Comparison of ENCODE assay signal across 8 mouse cellular contexts in genomic region chrX:94122709-94123058, GRCm38 (mm10). TPM values are rescaled to one million over a fixed set of nuclear protein-coding genes. Genes with fewer than 3 reads are reported as not detected.
DNase-seq lines count a peak whose midpoint lies in the region; ATAC-seq and TF ChIP-seq lines count a peak whose summit lies in the region.

No protein-coding gene starts in this region.

- no peak for DNase-seq in left cerebral cortex, adult 2 months (ENCODE audit: extremely low spot score in 1 of 2, low spot score in 2 of 2)
- no peak for DNase-seq in left cerebral cortex, postnatal 36 days (ENCODE audit: low spot score in 2 of 2)
- peak; percentile 37 for DNase-seq in c-Kit-negative CD71-positive TER-119-positive erythroid progenitor cells, embryonic 14.5 days (ENCODE audit: low read depth, low spot score)
- DNase-seq in hindbrain, embryonic 10.5 days (ENCODE audit: low spot score) = no peak
- no peak for DNase-seq in left cerebral cortex, adult 18-20 months (ENCODE audit: low spot score in 2 of 2)
- no peak for DNase-seq in right cerebral cortex, postnatal 4 days
- no peak for DNase-seq in cerebellum, postnatal 14 days

- no peak for TF ChIP-seq CTCF in left cerebral cortex, adult 2 months (IDR thresholded peaks at IDR 0.05)

- H3K9ac ChIP-seq in midbrain, embryonic 12.5 days (replicated peaks) = peak overlapping the region; percentile 88

- H3K36me3 ChIP-seq in hindbrain, embryonic 10.5 days = no peaks in the 10 kb centered on the region
- no peaks in the 10 kb centered on the region for H3K36me3 ChIP-seq in midbrain, embryonic 12.5 days

- 0 out of 2 replicates have a peak, but pooled peaks cover 4% of the 10 kb centered on the region for H3K4me1 ChIP-seq in hindbrain, embryonic 10.5 days (replicated peaks)
- H3K4me1 ChIP-seq in midbrain, embryonic 12.5 days = peaks cover 4% of the 10 kb centered on the region; the same call in 1 of the 2 replicates

- 33% methylated on average over 53 of the region's 53 CpGs for WGBS in hindbrain, embryonic 10.5 days
- 27% methylated on average over 48 of the region's 53 CpGs for WGBS in midbrain, embryonic 12.5 days

- H3K27ac ChIP-seq in left cerebral cortex, adult 2 months = peak overlapping the region; percentile 96
- H3K27ac ChIP-seq in hindbrain, embryonic 10.5 days = peak overlapping the region; percentile 99
- peak overlapping the region; percentile 99 for H3K27ac ChIP-seq in midbrain, embryonic 12.5 days (replicated peaks)

- H3K4me2 ChIP-seq in midbrain, embryonic 12.5 days (replicated peaks) = peak overlapping the region; percentile 51

- peak overlapping the region; percentile 65 for H3K4me3 ChIP-seq in left cerebral cortex, adult 2 months
- H3K4me3 ChIP-seq in hindbrain, embryonic 10.5 days = peak overlapping the region; percentile 67
- peak overlapping the region; percentile 66 for H3K4me3 ChIP-seq in midbrain, embryonic 12.5 days

- H3K9me3 ChIP-seq in hindbrain, embryonic 10.5 days = peaks cover 4% of the 10 kb centered on the region; the same call in 1 of the 2 replicates
- H3K9me3 ChIP-seq in midbrain, embryonic 12.5 days = no peaks in the 10 kb centered on the region

- intact Hi-C loops in left cerebral cortex, adult 2 months (cut with DNase I) = loop anchor here (1.0 kb wide), 1 partner anchor 55 kb away; no protein-coding TSS in a partner anchor
- intact Hi-C loops in left cerebral cortex, postnatal 36 days (cut with DNase I) = loop anchor here (2.0 kb wide), 1 partner anchor 54 kb away; no protein-coding TSS in a partner anchor

- ATAC-seq in midbrain, embryonic 12.5 days (ENCODE audit: low FRiP score, low read depth) = peak; percentile 76

- peaks cover 93% of the 10 kb centered on the region for H3K27me3 ChIP-seq in hindbrain, embryonic 10.5 days (ENCODE audit: insufficient read depth, poor library complexity, severe bottlenecking)
- H3K27me3 ChIP-seq in midbrain, embryonic 12.5 days = peaks cover 58% of the 10 kb centered on the region

RNA-seq across cellular contexts. Expression of gene Zfx, which starts 0.8 kb away (rescaled TPM):
- 10 to 100 TPM; 37.2 to 37.6 TPM for total RNA-seq in left cerebral cortex, adult 2 months (2021)
- total RNA-seq in left cerebral cortex, postnatal 36 days (2021) = 10 to 100 TPM; 31.9 to 36.2 TPM
- polyA plus RNA-seq in hindbrain, embryonic 10.5 days (2016; fragmentation: Nextera tagmentation; extraction: Ambion mirVana) = 20.7 and 24.8 TPM in 2 replicates
- polyA plus RNA-seq in midbrain, embryonic 12.5 days (2016; fragmentation: Nextera tagmentation; extraction: Ambion mirVana) = 32.8 and 33.1 TPM in 2 replicates
- total RNA-seq in left cerebral cortex, adult 18-20 months (2021) = 10 to 100 TPM; 40.3 to 43.1 TPM
